Mouse (Mus musculus): Measurements from ENCODE around the gene Ech1. TPM values are rescaled to one million over a fixed set of nuclear protein-coding genes. Genes with fewer than 3 reads are reported as not detected.
A peak's percentile ranks its signal among the peaks of the same experiment; 100 is the strongest.

Ech1 gene
- polyA plus RNA-seq, 1 experiment from 2014 or later: 281 TPM

- no peak overlapping the region for H3K4me3 ChIP-seq (ENCODE audit: low read length)
- WGBS: 62% methylated on average over 1 of the region's 1 CpGs
- no peak for ATAC-seq (replicated peaks; ENCODE audit: extremely low read depth, insufficient read depth, low FRiP score)
- H3K9ac ChIP-seq (ENCODE audit: low read length): no peak overlapping the region
- H3K36me3 ChIP-seq (ENCODE audit: control insufficient read depth, insufficient read depth): peaks cover 47% of the 10 kb centered on the region
- no peak overlapping the region for H3K4me2 ChIP-seq (ENCODE audit: low read depth, low read length)
- no peaks in the 10 kb centered on the region for H3K27me3 ChIP-seq (ENCODE audit: control insufficient read depth, insufficient read depth, low read length)
- H3K27ac ChIP-seq (ENCODE audit: low read length): peak overlapping the region; percentile 5; the same call in 1 of the 2 replicates
- no peaks in the 10 kb centered on the region for H3K9me3 ChIP-seq (replicated peaks; ENCODE audit: control insufficient read depth, low read length)
- H3K4me1 ChIP-seq (ENCODE audit: control insufficient read depth, insufficient read depth, low read length): peaks cover 41% of the 10 kb centered on the region
Observed at GRCm38 (mm10) chr7:28822556-28822955, 2.5 kb upstream of the Ech1 start.

GRCm38 (mm10) chr7:28822993-28823903 lies 1.8 kb upstream of the Ech1 start:
- H3K4me1 ChIP-seq (ENCODE audit: control insufficient read depth, insufficient read depth, low read length): peaks cover 41% of the 10 kb centered on the region
- no peaks in the 10 kb centered on the region for H3K27me3 ChIP-seq (ENCODE audit: control insufficient read depth, insufficient read depth, low read length)
- no peak overlapping the region for H3K4me3 ChIP-seq (ENCODE audit: low read length)
- H3K27ac ChIP-seq (ENCODE audit: low read length): peak overlapping the region; percentile 95; the same call in 1 of the 2 replicates
- ATAC-seq (replicated peaks; ENCODE audit: extremely low read depth, insufficient read depth, low FRiP score): no peak
- H3K9ac ChIP-seq (ENCODE audit: low read length): no peak overlapping the region
- peaks cover 40% of the 10 kb centered on the region for H3K36me3 ChIP-seq (ENCODE audit: control insufficient read depth, insufficient read depth)
- H3K4me2 ChIP-seq (ENCODE audit: low read depth, low read length): no peak overlapping the region
- no peaks in the 10 kb centered on the region for H3K9me3 ChIP-seq (replicated peaks; ENCODE audit: control insufficient read depth, low read length)
- WGBS: 52% methylated on average over 10 of the region's 10 CpGs

GRCm38 (mm10) chr7:28823932-28824331 lies 1.1 kb upstream of the Ech1 start:
- Histone ChIP-seq H3K4me3 (ENCODE audit: low read length) (no peak overlapping the region), H3K27me3 (ENCODE audit: control insufficient read depth, insufficient read depth, low read length) (no peaks in the 10 kb centered on the region), H3K27ac (ENCODE audit: low read length) (peak overlapping the region; percentile 95), H3K9ac (ENCODE audit: low read length) (no peak overlapping the region), H3K36me3 (ENCODE audit: control insufficient read depth, insufficient read depth) (peaks cover 36% of the 10 kb centered on the region), H3K4me2 (ENCODE audit: low read depth, low read length) (no peak overlapping the region), H3K4me1 (ENCODE audit: control insufficient read depth, insufficient read depth, low read length) (peaks cover 39% of the 10 kb centered on the region), H3K9me3 (replicated peaks; ENCODE audit: control insufficient read depth, low read length) (no peaks in the 10 kb centered on the region)
- no peak for ATAC-seq (replicated peaks; ENCODE audit: extremely low read depth, insufficient read depth, low FRiP score)
- WGBS: 42% methylated on average over 2 of the region's 2 CpGs

- peak overlapping the region; percentile 55 for H3K4me3 ChIP-seq (ENCODE audit: low read length)
- H3K27ac ChIP-seq (ENCODE audit: low read length): peak overlapping the region; percentile 95
- H3K27me3 ChIP-seq (ENCODE audit: control insufficient read depth, insufficient read depth, low read length): no peaks in the 10 kb centered on the region
- WGBS: 25% methylated on average over 11 of the region's 11 CpGs
- H3K4me2 ChIP-seq (ENCODE audit: low read depth, low read length): peak overlapping the region; percentile 65
- H3K4me1 ChIP-seq (ENCODE audit: control insufficient read depth, insufficient read depth, low read length): peaks cover 28% of the 10 kb centered on the region
- no peaks in the 10 kb centered on the region for H3K9me3 ChIP-seq (replicated peaks; ENCODE audit: control insufficient read depth, low read length)
- peak overlapping the region; percentile 71 for H3K9ac ChIP-seq (ENCODE audit: low read length)
- H3K36me3 ChIP-seq (ENCODE audit: control insufficient read depth, insufficient read depth): peaks cover 30% of the 10 kb centered on the region
- ATAC-seq (replicated peaks; ENCODE audit: extremely low read depth, insufficient read depth, low FRiP score): no peak
Observed at GRCm38 (mm10) chr7:28825686-28826401, 827 bp downstream of the Ech1 start.

GRCm38 (mm10) chr7:28826402-28826772 lies 1.4 kb downstream of the Ech1 start:
- peak overlapping the region; percentile 71 for H3K9ac ChIP-seq (ENCODE audit: low read length)
- peak overlapping the region; percentile 95 for H3K27ac ChIP-seq (ENCODE audit: low read length)
- no peak overlapping the region; the same call in 1 of the 2 replicates for H3K4me3 ChIP-seq (ENCODE audit: low read length)

GRCm38 (mm10) chr7:28827338-28827737 lies 2.3 kb downstream of the Ech1 start:
- Histone ChIP-seq H3K36me3 (ENCODE audit: control insufficient read depth, insufficient read depth) (peaks cover 22% of the 10 kb centered on the region), H3K27ac (ENCODE audit: low read length) (no peak overlapping the region; the same call in 1 of the 2 replicates), H3K4me2 (ENCODE audit: low read depth, low read length) (no peak overlapping the region), H3K9me3 (replicated peaks; ENCODE audit: control insufficient read depth, low read length) (no peaks in the 10 kb centered on the region), H3K4me1 (ENCODE audit: control insufficient read depth, insufficient read depth, low read length) (peaks cover 26% of the 10 kb centered on the region), H3K4me3 (ENCODE audit: low read length) (no peak overlapping the region), H3K27me3 (ENCODE audit: control insufficient read depth, insufficient read depth, low read length) (no peaks in the 10 kb centered on the region), H3K9ac (ENCODE audit: low read length) (no peak overlapping the region)
- WGBS: 36% methylated on average over 3 of the region's 3 CpGs
- no peak for ATAC-seq (replicated peaks; ENCODE audit: extremely low read depth, insufficient read depth, low FRiP score)

More at GRCm38 (mm10) chr7:28826402-28826772, 1.4 kb downstream of the Ech1 start:
- H3K4me2 ChIP-seq (ENCODE audit: low read depth, low read length): peak overlapping the region; percentile 65
- H3K36me3 ChIP-seq (ENCODE audit: control insufficient read depth, insufficient read depth): peaks cover 27% of the 10 kb centered on the region
- H3K27me3 ChIP-seq (ENCODE audit: control insufficient read depth, insufficient read depth, low read length): no peaks in the 10 kb centered on the region
- no peak for ATAC-seq (replicated peaks; ENCODE audit: extremely low read depth, insufficient read depth, low FRiP score)
- peaks cover 27% of the 10 kb centered on the region for H3K4me1 ChIP-seq (ENCODE audit: control insufficient read depth, insufficient read depth, low read length)
- H3K9me3 ChIP-seq (replicated peaks; ENCODE audit: control insufficient read depth, low read length): no peaks in the 10 kb centered on the region
- 90% methylated on average over 7 of the region's 7 CpGs for WGBS

- Histone ChIP-seq H3K4me3 (ENCODE audit: low read length) (no peak overlapping the region), H3K9me3 (replicated peaks; ENCODE audit: control insufficient read depth, low read length) (no peaks in the 10 kb centered on the region), H3K4me2 (ENCODE audit: low read depth, low read length) (no peak overlapping the region), H3K27ac (ENCODE audit: low read length) (no peak overlapping the region), H3K27me3 (ENCODE audit: control insufficient read depth, insufficient read depth, low read length) (no peaks in the 10 kb centered on the region), H3K4me1 (ENCODE audit: control insufficient read depth, insufficient read depth, low read length) (peaks cover 19% of the 10 kb centered on the region), H3K9ac (ENCODE audit: low read length) (no peak overlapping the region), H3K36me3 (ENCODE audit: control insufficient read depth, insufficient read depth) (peaks cover 20% of the 10 kb centered on the region)
- 94% methylated on average over 8 of the region's 8 CpGs for WGBS
- ATAC-seq (replicated peaks; ENCODE audit: extremely low read depth, insufficient read depth, low FRiP score): no peak
Observed at GRCm38 (mm10) chr7:28829821-28830220, 4.8 kb downstream of the Ech1 start.

GRCm38 (mm10) chr7:28830981-28831380 lies 6.0 kb downstream of the Ech1 start:
- no peak overlapping the region for H3K4me3 ChIP-seq (ENCODE audit: low read length)
- H3K4me2 ChIP-seq (ENCODE audit: low read depth, low read length): no peak overlapping the region
- no peak overlapping the region for H3K9ac ChIP-seq (ENCODE audit: low read length)
- H3K27me3 ChIP-seq (ENCODE audit: control insufficient read depth, insufficient read depth, low read length): no peaks in the 10 kb centered on the region
- no peaks in the 10 kb centered on the region for H3K9me3 ChIP-seq (replicated peaks; ENCODE audit: control insufficient read depth, low read length)
- no peak for ATAC-seq (replicated peaks; ENCODE audit: extremely low read depth, insufficient read depth, low FRiP score)
- no peak overlapping the region for H3K27ac ChIP-seq (ENCODE audit: low read length)
- H3K4me1 ChIP-seq (ENCODE audit: control insufficient read depth, insufficient read depth, low read length): peaks cover 15% of the 10 kb centered on the region
- H3K36me3 ChIP-seq (ENCODE audit: control insufficient read depth, insufficient read depth): peaks cover 20% of the 10 kb centered on the region
- WGBS: 37% methylated on average over 5 of the region's 5 CpGs

All from heart, embryonic 16.5 days (tissue).